Mouse (Mus musculus): ENCODE measurements around the gene Cacng4.

- TF ChIP-seq POLR2A (IDR thresholded peaks at IDR 0.05; ENCODE audit: insufficient read length, low read depth) (no peak), USF1 (IDR thresholded peaks at IDR 0.05; ENCODE audit: low read depth) (no peak), SRF (IDR thresholded peaks at IDR 0.05; ENCODE audit: control insufficient read depth, insufficient read length, low read depth) (no peak), MAX (IDR thresholded peaks at IDR 0.05; ENCODE audit: low read depth) (no peak), MYOD1 (IDR thresholded peaks at IDR 0.05; ENCODE audit: control insufficient read depth in 1 of 3, insufficient read length in 2 of 3, low read depth in 2 of 3) (no peak), MYOG (IDR thresholded peaks at IDR 0.05; ENCODE audit: control insufficient read depth in 1 of 3, insufficient read depth in 1 of 3, insufficient read length in 2 of 3, low read depth in 2 of 3) (no peak), E2F4 (IDR thresholded peaks at IDR 0.05; ENCODE audit: insufficient read depth) (no peak), TCF3 (IDR thresholded peaks at IDR 0.05; ENCODE audit: insufficient read length, low read depth) (no peak), CEBPB (IDR thresholded peaks at IDR 0.05; ENCODE audit: insufficient read depth, poor library complexity, severe bottlenecking) (no peak), POLR2AphosphoS2 (IDR thresholded peaks at IDR 0.05; ENCODE audit: insufficient read length, low read depth) (no peak), TCF12 (IDR thresholded peaks at IDR 0.05; ENCODE audit: insufficient read depth, poor library complexity, severe bottlenecking) (no peak)
Observed at GRCm38 (mm10) chr11:107785761-107786160, 8.6 kb downstream of the Cacng4 start.

Data from myocyte (in vitro differentiated cells).